Mouse (Mus musculus) spleen, adult 12 weeks (tissue): ENCODE data around the gene Mettl27.
A peak's percentile ranks its signal among the peaks of the same experiment; 100 is the strongest.

Experiments used
- DNase-seq: peaks from one replicate; pipeline ENCODE4 v3.0.0; 2022; ENCODE audit warnings: low spot score

The Mettl27 gene

GRCm38 (mm10) chr5:134932179-134932902, at the start of gene Mettl27:
Mettl27 (plus strand) TSS chr5:134932368.
- DNase-seq, result peak; percentile 86

GRCm38 (mm10) chr5:134883077-134883476, 49.1 kb upstream of the Mettl27 start:
- no peak for DNase-seq

- no peak for DNase-seq
Observed at GRCm38 (mm10) chr5:134887447-134888335, 44.5 kb upstream of the Mettl27 start.

GRCm38 (mm10) chr5:134888505-134888904, 43.7 kb upstream of the Mettl27 start:
- DNase-seq, result no peak

- DNase-seq, result no peak
Observed at GRCm38 (mm10) chr5:134890601-134891054, 41.5 kb upstream of the Mettl27 start.

GRCm38 (mm10) chr5:134891552-134891951, 40.6 kb upstream of the Mettl27 start:
- DNase-seq, result no peak

GRCm38 (mm10) chr5:134892717-134893116, 39.5 kb upstream of the Mettl27 start:
- DNase-seq, result no peak

- no peak for DNase-seq
Observed at GRCm38 (mm10) chr5:134895291-134895690, 36.9 kb upstream of the Mettl27 start.

- DNase-seq, result no peak
Observed at GRCm38 (mm10) chr5:134896965-134897364, 35.2 kb upstream of the Mettl27 start.

- no peak for DNase-seq
Observed at GRCm38 (mm10) chr5:134897596-134897995, 34.6 kb upstream of the Mettl27 start.

GRCm38 (mm10) chr5:134901012-134901643, 31.0 kb upstream of the Mettl27 start:
- no peak for DNase-seq

GRCm38 (mm10) chr5:134901644-134902027, 30.5 kb upstream of the Mettl27 start:
- DNase-seq, result no peak

GRCm38 (mm10) chr5:134906633-134907032, 25.5 kb upstream of the Mettl27 start, which contains the start of gene Tmem270:
Tmem270 (minus strand) TSS chr5:134906733.
- no peak for DNase-seq

GRCm38 (mm10) chr5:134907135-134907534, 25.0 kb upstream of the Mettl27 start:
- peak; percentile 89 for DNase-seq

- DNase-seq, result no peak
Observed at GRCm38 (mm10) chr5:134911901-134912300, 20.3 kb upstream of the Mettl27 start.

- no peak for DNase-seq
Observed at GRCm38 (mm10) chr5:134913352-134913751, 18.8 kb upstream of the Mettl27 start.

- peak; percentile 67 for DNase-seq
Observed at GRCm38 (mm10) chr5:134913753-134914152, 18.4 kb upstream of the Mettl27 start.

- peak; percentile 46 for DNase-seq
Observed at GRCm38 (mm10) chr5:134914510-134914909, 17.7 kb upstream of the Mettl27 start.

GRCm38 (mm10) chr5:134915311-134915710, 16.9 kb upstream of the Mettl27 start, which contains the start of gene Cldn13:
Cldn13 (minus strand) TSS chr5:134915526.
- peak; percentile 74 for DNase-seq

- DNase-seq, result peak; percentile 78
Observed at GRCm38 (mm10) chr5:134918071-134918832, 13.9 kb upstream of the Mettl27 start.

- peak; percentile 72 for DNase-seq
Observed at GRCm38 (mm10) chr5:134919097-134919496, 13.1 kb upstream of the Mettl27 start.
